Mouse (Mus musculus): ENCODE measurements around the gene H2-K1.

DNA sequence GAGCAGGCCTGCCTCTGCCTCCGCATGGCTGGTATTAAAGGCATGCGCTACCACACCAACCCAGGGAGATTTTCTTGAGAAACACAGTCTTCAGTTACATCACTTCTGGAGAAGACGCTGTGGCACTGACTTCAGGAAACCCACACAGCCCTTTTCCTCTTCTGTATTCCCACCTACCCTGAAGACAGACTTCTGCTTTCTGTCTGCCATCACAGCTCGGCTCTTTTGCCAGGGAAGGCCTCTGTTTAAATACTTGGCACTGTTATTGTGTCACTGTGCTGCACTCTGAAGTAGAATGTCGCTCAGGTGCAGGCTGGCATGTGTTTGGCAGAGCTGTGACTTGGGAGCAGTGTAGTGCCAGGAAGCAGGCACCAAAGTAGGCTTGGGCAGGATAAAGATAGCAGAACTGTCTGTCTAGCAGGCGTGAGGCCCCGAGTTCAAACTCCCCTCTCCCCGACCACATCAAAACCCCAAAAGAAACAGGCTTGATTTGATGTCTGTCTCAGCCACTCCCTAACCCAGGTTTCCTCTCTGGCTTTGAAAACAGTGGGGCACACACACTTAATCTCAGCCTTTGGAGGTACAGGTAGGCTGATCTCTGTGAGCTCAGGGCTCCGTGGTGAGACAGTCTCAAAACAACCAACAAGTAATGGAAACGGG, 52.6 kb downstream of the H2-K1 start:
- TF ChIP-seq NRF1 (IDR thresholded peaks at IDR 0.05; ENCODE audit: low read depth, low read length) (no peak), CTCF (conservative IDR thresholded peaks at IDR 0.05 in 1 of 2, IDR thresholded peaks at IDR 0.05 in 1 of 2; ENCODE audit: low read depth in 2 of 2, low read length in 2 of 2) (no peak), ZC3H11A (IDR thresholded peaks at IDR 0.05; ENCODE audit: low read depth, low read length) (no peak), NELFE (IDR thresholded peaks at IDR 0.05; ENCODE audit: low read depth, low read length) (no peak), ZKSCAN1 (IDR thresholded peaks at IDR 0.05; ENCODE audit: borderline replicate concordance, low read depth, low read length) (no peak), E2F4 (IDR thresholded peaks at IDR 0.05; ENCODE audit: insufficient replicate concordance, low read depth, low read length) (no peak), CHD2 (IDR thresholded peaks at IDR 0.05; ENCODE audit: low read length) (no peak), ZMIZ1 (IDR thresholded peaks at IDR 0.05; ENCODE audit: low read depth, low read length) (no peak), UBTF (IDR thresholded peaks at IDR 0.05; ENCODE audit: low read depth, low read length) (no peak)
